20 mouse cellular contexts compared by ENCODE assay signal in the genomic region with DNA sequence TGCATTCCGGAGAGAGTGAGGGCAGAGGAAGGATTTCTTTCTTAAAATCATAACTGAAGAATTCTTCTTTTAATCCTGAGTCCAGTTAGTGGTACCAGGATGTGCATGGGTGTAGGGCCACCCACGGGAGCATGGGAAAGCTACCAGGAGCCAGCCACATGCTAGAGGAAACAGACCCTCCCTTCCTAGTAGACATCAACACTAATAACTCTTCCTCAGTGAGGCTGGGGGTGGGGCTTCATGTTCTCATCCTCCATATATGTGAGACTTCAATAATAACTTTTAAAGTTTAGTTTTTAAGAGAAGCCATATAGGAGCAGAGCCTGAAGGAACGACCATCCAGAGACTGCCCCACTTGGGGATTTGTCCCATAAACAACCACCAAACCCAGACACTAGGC.
"Had no signal": no experiment of that assay in that cellular context is flagged by ENCODE, and none has a peak within 500 bp of the region (broad histone marks: within the 10 kb centered on the region; RNA-seq: fewer than 3 reads in every experiment).

No protein-coding gene starts in this region.

- H3K4me3 ChIP-seq: limb, embryonic 12.5 days; limb, embryonic 15.5 days; midbrain, embryonic 12.5 days; midbrain, embryonic 15.5 days; myocyte; neural tube, embryonic 13.5 days; stomach, embryonic 15.5 days had no signal

- ATAC-seq: liver, postnatal 0 days; lung, postnatal 0 days; midbrain, embryonic 15.5 days had no signal

- H3K27ac ChIP-seq: kidney, postnatal 0 days; limb, embryonic 12.5 days; limb, embryonic 15.5 days; liver, embryonic 14.5 days; macrophage; midbrain, embryonic 12.5 days; midbrain, embryonic 15.5 days; neural tube, embryonic 13.5 days; stomach, embryonic 15.5 days had no signal

- H3K4me1 ChIP-seq: midbrain, embryonic 12.5 days; midbrain, embryonic 15.5 days; neural tube, embryonic 13.5 days; stomach, embryonic 15.5 days had no signal

- H3K9me3 ChIP-seq: limb, embryonic 15.5 days; midbrain, embryonic 12.5 days; midbrain, embryonic 15.5 days; stomach, embryonic 15.5 days had no signal

- H3K9ac ChIP-seq: limb, embryonic 12.5 days; limb, embryonic 15.5 days; liver, embryonic 14.5 days; liver, postnatal 0 days; lung, embryonic 14.5 days; midbrain, embryonic 12.5 days; midbrain, embryonic 15.5 days; neural tube, embryonic 13.5 days; stomach, embryonic 15.5 days had no signal

- DNase-seq: kidney, adult 2 months; left cerebral cortex, postnatal 4 days; liver, postnatal 0 days; lung, embryonic 14.5 days; retina, postnatal 1 day; right cerebral cortex, postnatal 25 days; spleen, adult 18-20 months; thymus, postnatal 25 days had no signal

- H3K36me3 ChIP-seq: limb, embryonic 12.5 days; limb, embryonic 15.5 days; midbrain, embryonic 12.5 days; midbrain, embryonic 15.5 days; neural tube, embryonic 13.5 days; stomach, embryonic 15.5 days had no signal

- H3K4me2 ChIP-seq: limb, embryonic 12.5 days; limb, embryonic 15.5 days; liver, embryonic 11.5 days; lung, embryonic 14.5 days; midbrain, embryonic 12.5 days; midbrain, embryonic 15.5 days; neural tube, embryonic 13.5 days; stomach, embryonic 15.5 days had no signal

- H3K27me3 ChIP-seq: limb, embryonic 12.5 days; limb, embryonic 15.5 days; midbrain, embryonic 12.5 days; midbrain, embryonic 15.5 days; neural tube, embryonic 13.5 days; stomach, embryonic 15.5 days had no signal
